Mouse (Mus musculus) left cerebral cortex, adult 9 months (tissue): Measurements from ENCODE around the gene Nos3.

Source experiments
- DNase-seq, 2 experiments: peaks; one replicate each; pipeline ENCODE4 v3.0.0; 2022; ENCODE audit warnings: low spot score in 2 of 2

Gene Nos3

DNA sequence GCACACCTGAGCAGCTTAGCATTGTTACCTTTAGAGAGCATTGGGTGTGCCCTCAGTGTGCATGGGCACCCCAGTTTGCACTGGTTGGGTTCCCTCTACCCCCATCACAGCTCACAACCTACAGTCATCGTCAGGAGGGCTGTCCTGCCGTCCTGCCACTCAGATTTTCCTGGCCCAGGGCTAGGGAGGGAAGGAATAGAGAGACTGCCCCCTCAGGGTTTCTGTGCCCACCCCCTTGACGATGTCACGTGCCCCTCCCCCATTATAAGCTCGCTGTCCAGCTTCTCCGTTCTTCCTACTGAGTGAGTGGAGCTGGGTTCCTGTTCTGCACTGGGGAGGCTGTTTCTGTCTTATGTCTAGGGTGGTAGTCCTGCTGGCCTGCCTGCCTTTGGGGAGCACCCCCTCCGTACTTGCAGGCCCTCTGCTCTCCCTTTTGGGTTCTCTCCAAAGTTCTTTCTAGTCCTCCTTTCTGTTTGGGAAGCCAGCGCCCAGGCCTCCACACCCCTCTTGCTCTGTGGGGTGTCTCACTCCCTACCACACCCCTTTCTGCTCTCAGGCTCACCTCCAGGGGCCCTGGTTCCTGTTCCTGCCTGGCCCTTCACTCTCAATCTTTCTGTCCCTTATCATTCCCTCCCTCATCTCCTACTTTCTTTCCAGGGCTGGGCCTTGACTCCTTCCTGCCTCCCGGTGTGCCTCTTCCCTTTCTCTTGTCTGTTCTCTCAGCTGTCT, 62.1 kb downstream of the Nos3 start:
- DNase-seq: no peak

DNA sequence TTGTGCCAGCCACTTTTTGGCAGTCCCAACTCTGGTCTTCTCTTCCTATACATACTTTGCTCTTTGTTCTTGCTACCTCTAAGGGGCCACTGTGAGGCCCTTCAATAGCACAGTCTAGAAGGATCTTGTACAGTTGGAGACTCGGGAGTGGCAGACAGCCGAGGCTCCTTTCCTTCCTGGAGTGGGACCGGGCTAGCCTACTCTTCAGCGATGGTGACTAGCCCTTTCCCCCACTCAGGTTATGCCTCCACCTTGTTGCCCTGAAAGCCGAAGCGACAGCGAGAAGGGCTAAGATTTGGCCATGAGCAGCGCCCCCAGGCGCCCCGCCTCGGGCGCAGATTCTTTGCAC, 62.6 kb downstream of the Nos3 start:
- DNase-seq: no peak

DNA sequence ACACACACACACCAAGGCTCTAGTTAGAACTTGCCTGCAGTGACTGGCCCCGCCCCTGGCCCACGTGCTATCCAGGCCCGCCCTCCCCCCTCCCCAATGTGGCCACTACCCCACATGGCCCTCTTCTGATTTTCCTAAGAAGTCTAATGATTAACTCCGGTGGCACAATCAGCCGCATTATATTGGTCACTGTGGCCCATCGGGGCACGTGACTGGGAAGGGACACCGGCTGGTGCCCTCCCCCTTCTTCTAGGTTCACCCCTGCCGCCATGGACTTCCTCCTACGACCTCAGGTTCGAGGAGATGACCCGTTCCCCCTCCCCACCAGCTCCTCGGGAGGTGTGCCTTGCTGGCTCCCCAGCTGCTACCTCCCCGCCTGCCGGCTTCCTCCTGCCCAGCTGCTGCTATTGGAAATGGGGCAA, 63.4 kb downstream of the Nos3 start:
- no peak for DNase-seq

- no peak for DNase-seq
Observed at GRCm38 (mm10) chr5:24428596-24428995, 64.0 kb downstream of the Nos3 start.

DNA sequence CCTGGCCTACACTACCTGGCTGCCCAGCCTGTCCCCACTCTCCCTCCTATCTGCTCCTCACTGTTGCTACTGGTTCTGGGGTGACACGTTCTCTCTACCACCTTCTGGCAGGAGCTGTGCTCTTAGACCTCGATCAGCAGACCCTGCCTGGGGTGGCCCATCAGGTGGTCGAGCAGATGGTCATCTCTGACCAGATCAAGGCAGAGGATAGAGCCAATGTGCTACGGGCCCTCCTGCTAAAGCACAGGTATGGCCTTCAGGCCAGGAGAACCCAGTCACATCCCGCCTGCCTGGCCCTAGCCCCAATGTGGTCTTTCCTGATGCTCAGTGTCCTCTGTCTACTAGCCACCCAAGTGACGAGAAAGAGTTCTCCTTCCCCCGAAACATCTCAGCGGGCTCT, 69.4 kb downstream of the Nos3 start:
- DNase-seq: no peak
